Mouse (Mus musculus) embryonic facial prominence, embryonic 13.5 days (tissue): ENCODE data around the gene Blm. TPM values are rescaled to one million over a fixed set of nuclear protein-coding genes. Genes with fewer than 3 reads are reported as not detected.
A peak's percentile ranks its signal among the peaks of the same experiment; 100 is the strongest.

Experiments
- ATAC-seq: fragments of 200-750 bp; cut with Nextera tagmentation; 2 replicates; pipeline ENCODE4 v1.8.0; 2017; ENCODE audit warnings: low read depth; ENCODE audit not compliant: insufficient number of reproducible peaks, insufficient read depth, low FRiP score, low TSS enrichment
- H3K27ac ChIP-seq: fragments of 300-500 bp; sonication (generic); 2 replicates; pipeline ENCODE4 v1.5.1; 2015; ENCODE audit warnings: moderate library complexity, mild to moderate bottlenecking, inconsistent platforms
- H3K27me3 ChIP-seq: fragments of 300-500 bp; sonication (generic); 2 replicates; pipeline ENCODE4 v1.6.1; 2015; ENCODE audit warnings: mild to moderate bottlenecking, inconsistent platforms
- H3K36me3 ChIP-seq: fragments of 300-500 bp; sonication (generic); 2 replicates; pipeline ENCODE4 v1.6.1; 2015; ENCODE audit warnings: mild to moderate bottlenecking, inconsistent platforms
- H3K4me1 ChIP-seq: fragments of 300-500 bp; sonication (generic); 2 replicates; pipeline ENCODE4 v1.6.1; 2015; ENCODE audit warnings: inconsistent platforms
- H3K4me2 ChIP-seq: fragments of 300-500 bp; sonication (generic); 2 replicates; pipeline ENCODE4 v1.6.1; 2015; ENCODE audit warnings: moderate library complexity, mild to moderate bottlenecking, inconsistent platforms
- H3K4me3 ChIP-seq: fragments of 300-500 bp; sonication (generic); 2 replicates; pipeline ENCODE4 v1.5.1; 2015; ENCODE audit warnings: mild to moderate bottlenecking, inconsistent platforms
- H3K9ac ChIP-seq: fragments of 300-500 bp; sonication (generic); 2 replicates; pipeline ENCODE4 v1.6.1; 2015; ENCODE audit warnings: mild to moderate bottlenecking, inconsistent platforms
- H3K9me3 ChIP-seq: fragments of 300-500 bp; sonication (generic); 2 replicates; pipeline ENCODE4 v1.6.1; 2016; ENCODE audit warnings: inconsistent platforms
- WGBS: fragments of 180-500 bp; shearing (Covaris S2); methylation state at CpG from one replicate; pipeline ENCODE4 v1.1.7; 2015; ENCODE audit warnings: mixed read lengths; 5-methylcytosine and 5-hydroxymethylcytosine counted together
- polyA plus RNA-seq: library from polyadenylated mRNA; unstranded; fragments of >200 nt; fragmentation: Nextera tagmentation; extraction: Ambion mirVana; gene quantifications from 2 replicates; pipeline ENCODE4 v1.2.1, GENCODE M21; 2015

The Blm gene
- polyA plus RNA-seq, 1 experiment from 2014 or later, result 28.3 TPM

- H3K27me3 ChIP-seq, result no peaks in the 10 kb centered on the region
- H3K4me3 ChIP-seq, result no peak overlapping the region
- H3K9ac ChIP-seq, result no peak overlapping the region
- no peak overlapping the region for H3K4me2 ChIP-seq
- 82% methylated on average over 3 of the region's 3 CpGs for WGBS
- no peak for ATAC-seq
- H3K36me3 ChIP-seq, result peaks cover 42% of the 10 kb centered on the region
- no peaks in the 10 kb centered on the region for H3K4me1 ChIP-seq
- H3K9me3 ChIP-seq, result no peaks in the 10 kb centered on the region
- no peak overlapping the region for H3K27ac ChIP-seq
These were observed 43.8 kb downstream of the Blm start for GRCm38 (mm10) chr7:80491086-80491485.

- Histone ChIP-seq H3K9me3 (no peaks in the 10 kb centered on the region), H3K4me1 (no peaks in the 10 kb centered on the region), H3K4me2 (no peak overlapping the region), H3K27me3 (no peaks in the 10 kb centered on the region), H3K9ac (no peak overlapping the region), H3K27ac (no peak overlapping the region), H3K36me3 (peaks cover 40% of the 10 kb centered on the region), H3K4me3 (no peak overlapping the region)
- 90% methylated on average over 2 of the region's 2 CpGs for WGBS
- no peak for ATAC-seq
These were observed 44.6 kb downstream of the Blm start for GRCm38 (mm10) chr7:80490351-80490750.

DNA sequence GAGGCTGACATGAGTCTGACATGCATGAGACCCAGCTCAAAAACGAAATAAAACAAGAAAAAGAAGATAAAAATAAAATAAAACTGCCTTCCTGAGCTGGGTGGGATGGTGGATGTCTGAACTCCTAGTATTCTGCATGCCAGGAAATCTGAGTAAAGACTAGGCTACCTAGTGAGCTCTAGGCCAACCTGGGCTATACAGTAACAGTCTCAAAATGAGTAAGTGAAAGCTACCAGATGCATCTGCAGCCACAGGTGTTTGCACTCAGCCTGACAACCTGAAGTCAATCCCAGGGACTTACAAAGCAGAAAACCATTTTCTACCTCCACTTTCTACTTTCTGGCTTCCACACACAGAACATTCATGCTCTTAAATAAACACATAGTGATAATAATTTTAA lies 45.5 kb downstream of the Blm start:
- Histone ChIP-seq H3K27ac (no peak overlapping the region), H3K9ac (no peak overlapping the region), H3K4me2 (no peak overlapping the region), H3K36me3 (peaks cover 31% of the 10 kb centered on the region), H3K9me3 (no peaks in the 10 kb centered on the region), H3K4me3 (no peak overlapping the region), H3K27me3 (no peaks in the 10 kb centered on the region), H3K4me1 (no peaks in the 10 kb centered on the region)
- 66% methylated on average over 1 of the region's 1 CpGs for WGBS
- ATAC-seq, result no peak

GRCm38 (mm10) chr7:80487239-80487638 lies 47.7 kb downstream of the Blm start:
- Histone ChIP-seq H3K27me3 (no peaks in the 10 kb centered on the region), H3K4me2 (no peak overlapping the region), H3K9ac (no peak overlapping the region), H3K4me1 (no peaks in the 10 kb centered on the region), H3K9me3 (no peaks in the 10 kb centered on the region), H3K36me3 (peaks cover 19% of the 10 kb centered on the region), H3K27ac (no peak overlapping the region), H3K4me3 (no peak overlapping the region)
- WGBS, result 84% methylated on average over 4 of the region's 4 CpGs
- ATAC-seq, result no peak

DNA sequence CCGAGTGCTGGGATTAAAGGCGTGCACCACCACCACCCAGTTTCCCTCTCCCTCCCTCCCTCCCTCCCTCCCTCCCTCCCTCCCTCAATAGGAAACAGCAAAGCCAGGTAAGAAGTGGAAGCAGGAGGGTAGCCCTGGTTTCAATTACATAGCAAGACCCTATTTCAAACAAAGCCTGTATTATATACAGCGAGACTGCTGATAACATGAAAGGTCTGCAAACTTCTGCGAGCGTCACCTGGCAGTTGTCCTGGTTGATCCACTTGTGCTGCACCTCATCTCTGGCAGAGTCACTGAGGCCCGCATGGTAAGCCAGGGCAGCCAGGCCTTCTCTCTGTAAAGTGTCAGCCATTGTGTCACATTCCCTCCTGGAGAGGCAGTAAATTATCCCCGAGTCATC lies 54.8 kb downstream of the Blm start:
- no peak for ATAC-seq
- WGBS, result 32% methylated on average over 7 of the region's 7 CpGs
- H3K27ac ChIP-seq, result 0 out of 2 replicates have a peak overlapping the region, but pooled peaks have one; percentile 28
- no peaks in the 10 kb centered on the region for H3K9me3 ChIP-seq
- H3K27me3 ChIP-seq, result no peaks in the 10 kb centered on the region
- peaks cover 31% of the 10 kb centered on the region for H3K36me3 ChIP-seq
- no peak overlapping the region for H3K9ac ChIP-seq
- peaks cover 5% of the 10 kb centered on the region; the same call in 1 of the 2 replicates for H3K4me1 ChIP-seq
- H3K4me3 ChIP-seq, result no peak overlapping the region
- no peak overlapping the region for H3K4me2 ChIP-seq

DNA sequence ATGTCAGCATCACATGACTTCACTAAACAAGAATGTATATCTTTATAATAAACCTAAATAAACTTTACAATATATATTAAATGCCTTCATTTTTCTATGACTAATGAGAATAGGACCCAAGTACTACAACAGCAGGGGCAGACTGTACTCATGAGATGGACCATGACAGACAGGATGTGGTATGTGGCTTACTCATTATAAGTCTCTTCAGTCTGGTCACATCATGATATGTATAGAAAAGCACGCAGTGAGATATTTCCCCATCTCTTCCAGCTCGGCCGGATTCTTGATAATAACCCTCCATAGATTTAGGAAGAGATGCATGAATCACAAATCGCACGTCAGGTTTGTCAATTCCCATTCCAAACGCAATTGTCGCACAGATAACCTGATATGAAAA lies 61.1 kb downstream of the Blm start:
- H3K4me1 ChIP-seq, result no peaks in the 10 kb centered on the region

GRCm38 (mm10) chr7:80468851-80469250 lies 66.1 kb downstream of the Blm start:
- Histone ChIP-seq H3K4me2 (no peak overlapping the region), H3K9me3 (no peaks in the 10 kb centered on the region), H3K27ac (no peak overlapping the region), H3K4me3 (no peak overlapping the region), H3K27me3 (no peaks in the 10 kb centered on the region), H3K4me1 (no peaks in the 10 kb centered on the region), H3K9ac (no peak overlapping the region), H3K36me3 (peaks cover 49% of the 10 kb centered on the region)
- ATAC-seq, result no peak
- WGBS, result 92% methylated on average over 2 of the region's 2 CpGs

More for the DNA sequence above, 61.1 kb downstream of the Blm start:
- Histone ChIP-seq H3K27ac (no peak overlapping the region), H3K27me3 (no peaks in the 10 kb centered on the region), H3K36me3 (peaks cover 37% of the 10 kb centered on the region), H3K9me3 (no peaks in the 10 kb centered on the region), H3K9ac (no peak overlapping the region), H3K4me3 (no peak overlapping the region), H3K4me2 (no peak overlapping the region)
- no peak for ATAC-seq
- 94% methylated on average over 7 of the region's 7 CpGs for WGBS

GRCm38 (mm10) chr7:80467334-80467733 lies 67.6 kb downstream of the Blm start:
- 96% methylated on average over 2 of the region's 2 CpGs for WGBS
- no peak for ATAC-seq
- Histone ChIP-seq H3K36me3 (peaks cover 51% of the 10 kb centered on the region), H3K9me3 (no peaks in the 10 kb centered on the region), H3K27me3 (no peaks in the 10 kb centered on the region), H3K4me3 (no peak overlapping the region), H3K4me2 (no peak overlapping the region), H3K9ac (no peak overlapping the region), H3K4me1 (no peaks in the 10 kb centered on the region), H3K27ac (no peak overlapping the region)

- 86% methylated on average over 5 of the region's 5 CpGs for WGBS
- ATAC-seq, result no peak
These were observed 70.1 kb downstream of the Blm start for GRCm38 (mm10) chr7:80464831-80465230.

DNA sequence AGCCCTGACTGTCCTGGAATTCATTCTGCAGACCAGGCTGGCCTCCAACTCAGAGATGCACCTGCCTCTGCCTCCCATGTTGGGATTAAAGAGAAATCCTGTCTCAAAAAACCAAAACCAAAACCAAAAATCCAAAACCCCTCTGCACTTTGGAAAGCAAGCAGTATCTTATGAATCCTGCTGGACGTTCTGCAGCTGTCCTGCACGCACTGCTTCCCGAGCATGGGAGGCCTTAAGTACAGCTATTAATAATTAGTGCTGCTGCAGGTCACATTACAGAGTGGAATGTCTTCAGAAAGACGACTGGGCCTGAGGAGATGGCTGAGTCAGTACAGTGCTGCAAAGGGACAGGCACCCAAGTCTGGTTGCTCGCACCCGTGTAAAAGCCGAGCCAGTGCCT lies 73.0 kb downstream of the Blm start:
- Histone ChIP-seq H3K27me3 (no peaks in the 10 kb centered on the region), H3K4me1 (peaks cover 15% of the 10 kb centered on the region), H3K36me3 (peaks cover 50% of the 10 kb centered on the region), H3K27ac (no peak overlapping the region), H3K9me3 (no peaks in the 10 kb centered on the region), H3K4me2 (no peak overlapping the region), H3K9ac (no peak overlapping the region), H3K4me3 (no peak overlapping the region)
- 80% methylated on average over 7 of the region's 7 CpGs for WGBS
- ATAC-seq, result no peak

More at GRCm38 (mm10) chr7:80464831-80465230, 70.1 kb downstream of the Blm start:
- Histone ChIP-seq H3K36me3 (peaks cover 57% of the 10 kb centered on the region), H3K9me3 (no peaks in the 10 kb centered on the region), H3K4me2 (no peak overlapping the region), H3K4me3 (no peak overlapping the region), H3K4me1 (no peaks in the 10 kb centered on the region), H3K27ac (no peak overlapping the region), H3K27me3 (no peaks in the 10 kb centered on the region), H3K9ac (no peak overlapping the region)

DNA sequence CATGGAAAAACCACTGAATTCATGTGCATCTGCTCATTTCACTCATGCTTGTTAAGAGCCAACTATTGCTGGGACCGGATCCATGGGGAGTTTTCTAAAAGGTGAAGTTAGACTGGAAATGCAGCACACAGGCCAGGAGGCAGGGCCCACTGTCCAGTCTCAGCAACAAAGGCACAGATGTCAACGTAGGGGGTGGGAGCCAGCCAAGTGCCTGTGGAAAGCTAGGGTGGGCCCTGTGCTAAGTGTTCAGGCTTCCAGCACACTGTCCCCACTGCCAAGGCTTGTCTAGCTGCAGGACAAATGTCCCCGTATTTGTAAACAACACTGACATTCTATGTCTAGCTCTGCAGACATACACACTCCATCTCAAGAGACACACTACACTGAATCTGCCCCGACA lies 74.0 kb downstream of the Blm start:
- 92% methylated on average over 4 of the region's 4 CpGs for WGBS
- no peak for ATAC-seq

GRCm38 (mm10) chr7:80460199-80460598 lies 74.7 kb downstream of the Blm start:
- no peak for ATAC-seq
- Histone ChIP-seq H3K9ac (no peak overlapping the region), H3K4me1 (peaks cover 27% of the 10 kb centered on the region), H3K4me3 (no peak overlapping the region), H3K4me2 (no peak overlapping the region), H3K36me3 (peaks cover 44% of the 10 kb centered on the region), H3K27ac (no peak overlapping the region), H3K9me3 (no peaks in the 10 kb centered on the region), H3K27me3 (no peaks in the 10 kb centered on the region)
- 91% methylated on average over 5 of the region's 5 CpGs for WGBS

More for the DNA sequence above, 74.0 kb downstream of the Blm start:
- Histone ChIP-seq H3K9me3 (no peaks in the 10 kb centered on the region), H3K9ac (no peak overlapping the region), H3K4me1 (peaks cover 25% of the 10 kb centered on the region), H3K27ac (no peak overlapping the region), H3K4me3 (no peak overlapping the region), H3K36me3 (peaks cover 47% of the 10 kb centered on the region), H3K4me2 (no peak overlapping the region), H3K27me3 (no peaks in the 10 kb centered on the region)
